Mouse (Mus musculus): Measurements from ENCODE around the gene Fam172a. TPM values are rescaled to one million over a fixed set of nuclear protein-coding genes. Genes with fewer than 3 reads are reported as not detected.

The Fam172a gene
- total RNA-seq, 1 experiment from 2014 or later: 42.7 TPM

DNA sequence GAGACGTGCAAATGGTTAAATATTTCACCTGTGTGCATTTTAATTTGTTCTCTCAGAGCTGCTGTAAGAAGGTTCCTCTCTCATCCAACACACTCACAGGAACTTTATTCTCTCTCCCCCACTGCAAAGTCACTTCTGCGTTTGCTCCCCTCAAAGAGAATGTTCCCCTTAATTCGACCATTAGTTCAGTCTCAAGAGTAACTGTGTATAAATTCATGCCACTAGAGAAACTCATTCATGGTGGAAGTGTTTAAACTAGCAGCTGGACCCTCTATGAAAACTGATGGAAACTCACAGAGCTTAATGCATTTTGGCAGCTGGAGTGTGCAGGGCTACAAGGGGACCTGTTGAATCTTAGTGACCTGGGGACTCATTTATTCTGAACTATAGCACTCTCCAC is 471.0 kb downstream of the Fam172a start:
- ATAC-seq (ENCODE audit: extremely low read depth, insufficient number of reproducible peaks, low FRiP score, poor library complexity, severe bottlenecking): no peak

DNA sequence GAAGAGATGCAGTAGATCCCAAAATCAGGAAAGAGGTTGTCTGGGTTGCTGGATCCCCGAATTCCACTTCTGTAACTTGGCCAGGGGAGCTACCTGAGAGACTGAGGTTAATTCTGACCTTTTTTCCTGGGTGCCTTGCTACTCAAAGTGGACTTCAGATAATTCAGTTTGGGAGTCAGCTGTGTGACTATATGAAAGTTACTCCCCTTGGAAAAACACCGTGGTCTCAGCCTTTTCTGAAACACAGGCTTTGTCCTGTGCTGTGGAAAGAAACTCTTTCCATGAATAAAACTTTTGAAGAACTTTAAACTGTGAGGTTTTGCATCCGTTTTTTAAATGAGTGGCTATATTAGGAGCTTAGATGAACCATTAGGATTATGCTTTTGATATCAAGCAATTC is 472.4 kb downstream of the Fam172a start:
- ATAC-seq (ENCODE audit: extremely low read depth, insufficient number of reproducible peaks, low FRiP score, poor library complexity, severe bottlenecking): no peak

GRCm38 (mm10) chr13:78174891-78175290 is 473.1 kb downstream of the Fam172a start:
- no peak for ATAC-seq (ENCODE audit: extremely low read depth, insufficient number of reproducible peaks, low FRiP score, poor library complexity, severe bottlenecking)

GRCm38 (mm10) chr13:78175821-78176380 is 474.1 kb downstream of the Fam172a start:
- ATAC-seq (ENCODE audit: extremely low read depth, insufficient number of reproducible peaks, low FRiP score, poor library complexity, severe bottlenecking): no peak

GRCm38 (mm10) chr13:78177381-78177950 is 475.6 kb downstream of the Fam172a start:
- no peak for ATAC-seq (ENCODE audit: extremely low read depth, insufficient number of reproducible peaks, low FRiP score, poor library complexity, severe bottlenecking)

DNA sequence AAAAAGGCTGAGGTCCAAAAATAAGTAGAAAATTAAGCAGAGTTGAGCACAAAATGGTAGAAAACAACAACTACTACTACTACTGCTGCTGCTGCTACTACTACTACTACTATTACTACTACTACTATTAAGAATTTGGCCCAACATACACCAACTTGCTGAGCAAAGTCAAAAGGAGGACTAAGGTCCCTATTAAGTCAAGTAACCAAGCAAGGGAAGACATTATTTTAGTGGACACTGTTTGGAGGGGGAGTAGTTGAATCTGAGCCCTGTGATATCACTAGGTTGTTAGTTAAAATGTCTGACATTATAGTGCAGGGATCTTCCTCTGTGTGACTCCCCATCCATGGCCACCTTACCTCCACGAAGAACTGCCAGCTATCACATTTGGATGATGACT is 476.2 kb downstream of the Fam172a start:
- ATAC-seq (ENCODE audit: extremely low read depth, insufficient number of reproducible peaks, low FRiP score, poor library complexity, severe bottlenecking): no peak

DNA sequence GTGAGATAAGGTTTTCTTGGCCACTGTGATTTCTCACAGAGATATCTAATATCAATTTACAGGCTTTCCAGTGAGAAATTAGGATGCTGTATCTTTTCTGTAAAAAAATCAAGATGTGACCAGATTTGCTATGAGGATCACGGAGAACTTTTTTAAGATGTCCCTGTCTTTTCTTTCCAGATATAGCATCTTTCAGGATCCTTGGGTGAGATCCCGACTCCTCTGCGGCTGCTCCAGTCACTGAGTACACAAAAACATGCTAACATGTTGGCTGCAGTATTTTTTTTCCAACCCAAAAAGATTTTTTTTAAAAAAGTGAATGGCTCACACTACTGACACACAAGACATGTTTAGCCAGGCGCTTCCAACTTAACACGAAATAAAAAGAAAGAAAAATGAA is 476.9 kb downstream of the Fam172a start:
- ATAC-seq (ENCODE audit: extremely low read depth, insufficient number of reproducible peaks, low FRiP score, poor library complexity, severe bottlenecking): no peak

- no peak for ATAC-seq (ENCODE audit: extremely low read depth, insufficient number of reproducible peaks, low FRiP score, poor library complexity, severe bottlenecking)
These were observed 477.7 kb downstream of the Fam172a start for GRCm38 (mm10) chr13:78179312-78180097.

GRCm38 (mm10) chr13:78180261-78180660 is 478.4 kb downstream of the Fam172a start:
- no peak for ATAC-seq (ENCODE audit: extremely low read depth, insufficient number of reproducible peaks, low FRiP score, poor library complexity, severe bottlenecking)

DNA sequence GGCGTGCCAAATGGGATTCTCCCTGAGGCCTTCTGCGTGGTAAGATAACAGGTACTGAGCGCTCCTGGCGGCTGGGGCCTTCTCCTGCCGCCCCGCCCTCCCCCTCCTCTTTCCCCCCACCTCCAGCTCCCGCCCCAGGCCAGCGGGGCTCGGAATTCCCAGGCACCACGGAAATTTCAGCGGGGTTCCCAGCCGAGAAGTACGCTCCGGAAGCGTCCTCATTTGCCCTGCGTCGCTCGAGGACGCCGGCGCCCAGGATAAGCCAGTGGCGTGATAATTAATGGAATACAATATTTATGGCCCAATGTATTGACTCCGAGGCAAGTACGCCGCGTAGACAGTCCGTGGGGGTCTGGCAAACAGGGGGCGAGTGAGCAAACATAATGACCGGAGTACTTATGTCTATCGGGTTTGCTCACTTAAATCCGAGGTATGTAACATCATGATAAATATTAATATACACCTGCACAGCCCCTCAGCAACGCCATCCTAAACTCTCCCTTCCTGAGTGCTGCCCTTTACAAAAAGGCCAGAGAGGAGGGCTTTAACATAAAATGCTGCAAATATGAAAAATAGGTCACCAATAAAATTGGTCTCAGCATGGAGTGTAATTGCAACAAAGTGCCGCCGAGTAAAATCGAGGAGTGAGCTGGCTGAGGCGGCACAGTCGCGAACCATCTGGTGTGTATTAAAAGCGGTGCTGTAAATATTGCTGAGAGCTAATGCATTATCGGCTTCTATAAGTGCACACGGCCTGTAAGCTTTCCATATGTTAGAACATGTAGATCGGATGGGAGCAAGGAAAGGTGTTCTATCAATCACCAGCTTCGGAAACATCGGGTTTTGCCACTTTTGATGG is 479.5 kb downstream of the Fam172a start:
- ATAC-seq (ENCODE audit: extremely low read depth, insufficient number of reproducible peaks, low FRiP score, poor library complexity, severe bottlenecking): no peak

DNA sequence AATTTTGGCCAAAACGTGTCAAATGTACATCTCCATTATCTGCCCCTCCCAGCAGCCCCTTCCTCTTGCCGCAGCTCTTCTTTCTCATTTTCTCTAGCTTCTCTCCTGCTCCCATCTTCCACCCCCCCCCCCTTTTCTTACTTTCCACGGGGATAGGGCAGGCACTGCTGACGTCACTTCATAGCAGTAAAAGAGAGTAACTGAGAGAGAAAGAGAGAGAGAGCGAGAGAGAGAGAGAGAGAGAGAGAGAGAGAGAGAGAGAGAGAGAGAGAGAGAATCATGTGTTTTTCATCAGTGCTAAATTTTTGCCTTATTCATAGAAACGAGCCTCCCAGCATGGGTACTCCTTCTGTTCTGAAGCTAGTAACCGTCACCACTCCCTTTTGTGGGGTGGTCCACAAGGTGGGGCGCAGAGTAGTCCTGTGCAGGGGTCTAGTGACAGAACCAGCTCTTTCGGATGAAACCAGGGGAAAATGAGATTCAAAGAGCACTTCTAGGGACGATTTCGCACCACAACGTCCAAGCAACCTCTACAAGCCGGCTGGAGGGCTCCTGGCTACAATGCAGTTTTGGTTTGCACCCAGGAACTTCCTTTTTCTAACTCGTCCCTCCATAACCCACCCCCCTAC is 480.2 kb downstream of the Fam172a start:
- ATAC-seq (ENCODE audit: extremely low read depth, insufficient number of reproducible peaks, low FRiP score, poor library complexity, severe bottlenecking): no peak

GRCm38 (mm10) chr13:78183004-78183403 is 481.2 kb downstream of the Fam172a start:
- no peak for ATAC-seq (ENCODE audit: extremely low read depth, insufficient number of reproducible peaks, low FRiP score, poor library complexity, severe bottlenecking)

GRCm38 (mm10) chr13:78183986-78184385 is 482.2 kb downstream of the Fam172a start:
- ATAC-seq (ENCODE audit: extremely low read depth, insufficient number of reproducible peaks, low FRiP score, poor library complexity, severe bottlenecking): no peak

DNA sequence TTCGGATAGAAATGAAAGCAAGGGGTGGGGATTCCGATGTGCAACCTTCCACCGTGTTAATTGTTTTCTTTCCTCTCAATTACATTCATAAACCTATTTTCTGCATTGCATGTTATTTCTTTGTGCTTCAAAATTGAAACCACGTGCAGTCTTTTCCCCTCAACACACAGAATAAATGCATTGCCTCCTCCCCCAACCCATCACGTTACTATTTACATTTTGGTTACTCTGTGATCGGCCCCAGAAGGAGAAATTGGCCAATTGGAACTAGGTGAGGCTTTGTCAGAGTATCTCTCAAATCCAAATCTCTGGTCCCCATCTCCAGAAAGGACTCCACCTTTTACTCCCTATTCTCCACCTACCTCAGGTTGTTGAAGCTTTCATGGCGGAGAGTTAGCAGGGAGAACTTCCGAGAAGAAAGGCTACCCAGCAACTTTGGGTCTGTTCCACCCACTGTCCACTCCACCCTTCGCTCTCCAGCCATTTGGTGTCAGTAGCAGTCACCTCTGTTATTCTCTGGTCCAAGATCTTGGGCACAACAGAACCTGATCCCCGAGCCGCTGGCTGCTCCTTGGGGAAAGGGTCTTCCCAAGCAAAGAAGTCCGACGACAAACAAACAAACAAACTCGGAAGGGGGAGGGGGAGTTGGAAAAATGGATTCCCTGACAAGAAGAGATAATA is 483.1 kb downstream of the Fam172a start:
- ATAC-seq (ENCODE audit: extremely low read depth, insufficient number of reproducible peaks, low FRiP score, poor library complexity, severe bottlenecking): no peak

GRCm38 (mm10) chr13:78186340-78186946 is 484.6 kb downstream of the Fam172a start:
- ATAC-seq (ENCODE audit: extremely low read depth, insufficient number of reproducible peaks, low FRiP score, poor library complexity, severe bottlenecking): no peak

GRCm38 (mm10) chr13:78187833-78188232 is 486.0 kb downstream of the Fam172a start:
- ATAC-seq (ENCODE audit: extremely low read depth, insufficient number of reproducible peaks, low FRiP score, poor library complexity, severe bottlenecking): no peak

DNA sequence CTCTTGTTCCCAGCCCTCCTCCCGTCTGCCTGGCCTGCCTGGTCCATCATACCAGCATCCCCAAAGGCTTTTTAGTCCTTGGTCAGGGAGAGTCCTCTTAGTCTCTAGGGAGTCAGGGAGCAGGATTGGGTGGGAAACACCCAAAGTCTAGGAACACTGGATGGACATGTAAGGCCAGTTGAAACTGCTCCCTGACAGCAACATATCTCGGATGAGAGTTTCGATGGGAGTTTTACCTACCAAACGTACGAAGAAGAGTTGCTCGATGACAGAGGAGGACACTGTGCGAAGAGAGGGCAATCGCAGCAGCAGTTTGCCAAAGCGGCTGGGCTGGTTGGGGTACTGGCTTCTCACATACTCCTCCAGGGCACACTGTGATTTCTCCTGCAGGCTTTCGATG is 487.8 kb downstream of the Fam172a start:
- ATAC-seq (ENCODE audit: extremely low read depth, insufficient number of reproducible peaks, low FRiP score, poor library complexity, severe bottlenecking): no peak

DNA sequence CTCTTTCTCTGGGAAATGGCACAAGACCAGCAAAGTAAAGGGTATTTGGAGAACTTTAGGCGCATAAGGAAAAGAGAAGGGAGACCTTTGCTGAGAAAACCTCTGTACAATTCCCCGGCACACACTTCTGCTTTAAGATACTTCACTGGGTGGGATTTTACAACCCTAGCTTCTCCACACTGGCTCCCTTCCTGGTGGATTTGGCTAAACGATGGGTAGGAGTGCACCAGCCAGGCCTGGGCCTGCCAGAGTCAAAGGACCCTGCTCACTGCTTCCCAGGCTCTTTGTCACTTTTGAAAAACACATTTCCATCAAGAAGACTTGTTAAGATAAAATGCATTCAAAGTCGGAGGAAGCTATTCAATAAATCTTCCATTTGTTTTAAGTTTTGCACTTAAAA is 491.4 kb downstream of the Fam172a start:
- ATAC-seq (ENCODE audit: extremely low read depth, insufficient number of reproducible peaks, low FRiP score, poor library complexity, severe bottlenecking): no peak

Data from neutrophil, adult 5-6 weeks (primary cell).